Mouse (Mus musculus): ENCODE data around the gene Sik3.

Sik3 gene

DNA sequence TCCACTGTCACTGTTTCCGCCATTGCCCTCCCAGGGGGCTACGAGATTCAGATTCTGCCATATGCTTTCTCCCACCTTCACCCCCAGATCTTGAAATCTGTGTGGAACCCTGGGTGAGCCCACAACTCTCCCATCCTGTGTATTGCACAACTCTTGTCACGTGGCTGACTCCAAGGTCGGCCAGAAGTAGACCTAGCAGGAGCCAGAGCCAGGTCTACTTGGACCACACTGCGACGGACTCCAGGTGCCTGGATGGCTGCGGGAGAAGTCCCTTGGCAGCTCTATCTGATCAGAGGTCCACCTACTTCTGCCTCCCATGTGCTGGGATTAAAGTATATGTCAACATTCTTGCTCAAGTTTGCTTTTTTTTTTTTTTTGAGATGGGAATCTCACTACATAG, 248.5 kb downstream of the Sik3 start:
- no peak for DNase-seq (ENCODE audit: extremely low read depth, low read depth, low spot score)

DNA sequence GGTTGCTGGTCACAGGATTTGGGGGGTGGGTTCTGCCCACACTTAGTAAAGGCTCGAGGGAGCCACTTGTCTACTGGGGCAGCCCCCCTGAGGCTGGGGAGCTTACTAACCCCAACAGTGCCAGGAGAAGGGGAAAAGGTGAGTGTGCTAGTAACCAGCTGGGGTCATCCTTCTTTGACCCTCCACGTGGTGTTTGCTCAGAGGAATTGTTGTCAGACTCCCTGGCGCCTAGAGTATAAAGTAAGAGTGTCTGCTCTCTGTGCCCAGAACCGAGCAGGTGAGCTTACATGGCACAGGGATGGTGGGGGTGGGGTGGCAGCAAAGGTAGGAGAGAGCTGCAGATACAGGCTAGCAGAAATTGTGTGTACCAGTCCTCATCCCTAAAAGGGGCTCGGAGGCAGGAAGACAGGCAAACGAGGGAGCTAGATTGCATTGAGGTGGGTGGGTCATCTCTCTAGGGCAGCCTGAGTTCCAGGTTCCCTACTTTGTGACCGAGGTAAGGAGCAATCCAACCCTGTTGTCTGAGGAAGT, 255.8 kb downstream of the Sik3 start, which contains the start of gene Apoa5:
TSS of gene Apoa5 (plus strand) at position 291 of the 531 bp plus-strand sequence.
- no peak for DNase-seq (ENCODE audit: extremely low read depth, low read depth, low spot score)

DNA sequence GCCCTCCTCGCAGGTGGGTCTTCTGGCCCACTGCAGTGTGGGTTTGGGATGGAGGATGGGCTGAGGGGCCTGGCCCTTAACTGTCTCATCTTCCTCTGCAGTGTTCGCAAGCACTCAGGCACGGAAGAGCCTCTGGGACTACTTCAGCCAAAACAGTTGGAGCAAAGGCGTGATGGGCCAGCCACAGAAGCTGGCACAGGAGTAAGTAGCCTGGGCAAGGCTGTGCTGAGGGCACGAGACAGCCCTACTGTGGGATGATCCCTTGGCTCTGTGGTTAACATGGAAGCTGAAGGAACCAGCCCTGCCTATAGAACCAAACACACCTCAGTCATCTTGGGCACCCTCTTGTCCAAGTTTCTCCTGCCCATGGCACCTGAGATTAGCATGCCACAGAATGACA, 256.5 kb downstream of the Sik3 start:
- DNase-seq (ENCODE audit: extremely low read depth, low read depth, low spot score), result no peak

DNA sequence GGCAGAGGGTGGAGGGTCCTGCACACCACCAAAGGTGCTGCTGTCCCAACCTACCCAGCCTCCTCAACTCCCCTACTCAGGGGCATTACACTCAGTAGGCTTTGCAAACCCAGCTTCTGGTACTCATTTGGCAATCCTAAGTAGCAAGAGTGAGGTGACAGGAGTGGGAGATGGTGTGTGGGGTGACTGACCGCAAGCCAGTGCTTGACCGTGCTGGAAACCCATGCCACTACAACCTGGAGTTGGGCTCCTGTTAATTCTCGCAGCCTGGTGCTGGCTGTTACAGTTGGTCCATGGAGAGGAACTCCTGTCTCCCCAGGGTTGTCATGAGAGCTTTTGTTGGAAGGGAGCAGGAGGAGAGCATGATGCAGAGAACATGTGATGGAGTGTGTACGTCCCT, 258.2 kb downstream of the Sik3 start:
- DNase-seq (ENCODE audit: extremely low read depth, low read depth, low spot score), result no peak

DNA sequence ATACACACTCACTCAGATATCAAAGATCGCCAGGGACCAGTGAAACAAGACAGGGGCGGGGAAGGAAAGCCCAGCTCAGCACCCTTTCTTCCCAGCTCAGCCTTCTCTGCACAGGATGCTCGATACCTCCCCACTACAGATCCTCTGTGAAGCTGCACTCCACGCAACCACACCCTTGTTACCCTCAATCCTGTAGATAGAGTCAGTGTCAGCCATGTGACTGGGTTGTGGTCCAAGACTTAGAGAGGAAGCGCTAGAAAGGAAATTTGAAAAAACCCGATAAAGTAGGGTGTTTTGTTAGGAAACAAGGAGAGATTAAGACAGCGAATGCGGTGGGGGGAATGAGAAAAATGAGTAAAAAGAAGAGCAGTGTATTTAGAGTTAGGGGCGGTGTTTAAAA, 259.4 kb downstream of the Sik3 start:
- no peak for DNase-seq (ENCODE audit: extremely low read depth, low read depth, low spot score)

DNA sequence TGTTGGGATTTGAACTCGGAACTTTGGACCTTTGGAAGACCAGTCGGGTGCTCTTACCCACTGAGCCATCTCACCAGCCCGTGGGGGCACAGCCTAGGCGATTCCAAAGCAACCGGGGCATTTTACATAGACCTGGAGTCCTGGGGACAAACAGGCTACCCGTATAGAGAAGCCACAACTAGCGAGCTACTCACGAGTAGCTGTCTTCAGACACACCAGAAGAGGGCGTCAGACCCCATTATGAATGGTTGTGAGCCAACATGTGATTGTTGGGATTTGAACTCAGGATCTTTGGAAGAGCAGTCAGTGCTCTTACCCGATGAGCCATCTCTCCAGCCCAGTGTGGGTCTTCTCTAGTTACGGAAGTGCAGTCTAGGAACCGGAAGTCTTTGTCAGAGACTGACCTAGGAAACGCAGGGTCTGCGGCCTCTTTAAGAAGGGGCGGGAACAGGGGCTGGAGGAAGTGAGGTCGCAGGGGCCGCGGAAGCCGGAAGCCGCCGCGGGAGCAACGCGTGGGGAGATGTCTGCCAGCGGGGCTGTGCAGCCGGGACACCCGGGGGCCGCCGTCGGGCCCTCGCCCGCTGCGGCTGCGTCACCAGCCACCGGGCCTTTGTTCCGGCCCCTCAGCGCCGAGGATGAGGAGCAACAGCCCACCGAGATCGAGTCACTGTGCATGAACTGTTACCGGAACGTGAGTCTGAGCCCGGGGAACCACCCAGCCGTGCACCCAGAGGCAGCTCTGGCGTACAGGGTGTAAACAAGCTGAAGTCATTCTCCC, 260.2 kb downstream of the Sik3 start, which contains the start of gene Zpr1:
TSS of gene Zpr1 (plus strand) at position 388 of the 778 bp plus-strand sequence.
- DNase-seq (ENCODE audit: extremely low read depth, low read depth, low spot score), result peak; percentile 37

Data from fat pad, adult 2 months (tissue).